Mouse (Mus musculus) heart, embryonic 11.5 days (tissue): ENCODE data around the gene Tcea3. TPM values are rescaled to one million over a fixed set of nuclear protein-coding genes. Genes with fewer than 3 reads are reported as not detected.

Experiments
- ATAC-seq: fragments of 200-750 bp; cut with Nextera tagmentation; replicated peaks from 2 replicates; pipeline ENCODE4 v1.8.0; 2017; ENCODE audit warnings: moderate library complexity; ENCODE audit not compliant: insufficient number of reproducible peaks, low FRiP score, low TSS enrichment
- H3K27ac ChIP-seq: fragments of 300-500 bp; sonication (generic); 2 replicates; pipeline ENCODE4 v1.5.1; 2014; ENCODE audit warnings: mild to moderate bottlenecking, low read depth, low read length
- H3K27me3 ChIP-seq: fragments of 300-500 bp; sonication (generic); 2 replicates; pipeline ENCODE4 v1.6.1; 2014; ENCODE audit warnings: mild to moderate bottlenecking, low read length, mixed read lengths; ENCODE audit not compliant: control insufficient read depth, insufficient read depth
- H3K36me3 ChIP-seq: fragments of 300-500 bp; sonication (generic); 2 replicates; pipeline ENCODE4 v1.6.1; 2014; ENCODE audit warnings: mild to moderate bottlenecking, low read length, moderate library complexity, mixed read lengths; ENCODE audit not compliant: control insufficient read depth, insufficient read depth
- H3K4me1 ChIP-seq: fragments of 300-500 bp; sonication (generic); 2 replicates; pipeline ENCODE4 v1.6.1; 2014; ENCODE audit warnings: low read length; ENCODE audit not compliant: control insufficient read depth, insufficient read depth
- H3K4me2 ChIP-seq: fragments of 300-500 bp; sonication (generic); 2 replicates; pipeline ENCODE4 v1.6.1; 2014; ENCODE audit warnings: mild to moderate bottlenecking, moderate library complexity
- H3K4me3 ChIP-seq: fragments of 300-500 bp; sonication (generic); 2 replicates; pipeline ENCODE4 v1.5.1; 2014; ENCODE audit warnings: low read depth, low read length
- H3K9ac ChIP-seq: fragments of 300-500 bp; sonication (generic); 2 replicates; pipeline ENCODE4 v1.6.1; 2014; ENCODE audit warnings: mild to moderate bottlenecking, low read depth, low read length, moderate library complexity
- H3K9me3 ChIP-seq: fragments of 300-500 bp; sonication (generic); replicated peaks from 2 replicates; pipeline ENCODE4 v1.6.1; 2016; ENCODE audit warnings: low read length; ENCODE audit not compliant: control insufficient read depth
- WGBS: fragments of 180-500 bp; shearing (Covaris S2); extraction: QIAGEN DNeasy Blood & Tissue Kit; methylation state at CpG from one replicate; pipeline ENCODE4 v1.1.7; 2014; ENCODE audit not compliant: insufficient replicate concordance; 5-methylcytosine and 5-hydroxymethylcytosine counted together
- polyA plus RNA-seq: library from polyadenylated mRNA; unstranded; fragments of >200 nt; fragmentation: Nextera tagmentation; extraction: Ambion mirVana; gene quantifications from 2 replicates; pipeline ENCODE4 v1.2.1, GENCODE M21; 2014

Tcea3 gene
- polyA plus RNA-seq, 1 experiment from 2014 or later: 56.4 TPM

GRCm38 (mm10) chr4:136268912-136269311, 21.4 kb downstream of the Tcea3 start:
- 86% methylated on average over 1 of the region's 1 CpGs for WGBS
- Histone ChIP-seq H3K27ac (no peak overlapping the region), H3K4me1 (no peaks in the 10 kb centered on the region), H3K9ac (no peak overlapping the region), H3K36me3 (peaks cover 10% of the 10 kb centered on the region; the same call in 1 of the 2 replicates), H3K27me3 (no peaks in the 10 kb centered on the region), H3K4me3 (no peak overlapping the region), H3K9me3 (peaks cover 11% of the 10 kb centered on the region; the same call in 1 of the 2 replicates), H3K4me2 (no peak overlapping the region)
- no peak for ATAC-seq

DNA sequence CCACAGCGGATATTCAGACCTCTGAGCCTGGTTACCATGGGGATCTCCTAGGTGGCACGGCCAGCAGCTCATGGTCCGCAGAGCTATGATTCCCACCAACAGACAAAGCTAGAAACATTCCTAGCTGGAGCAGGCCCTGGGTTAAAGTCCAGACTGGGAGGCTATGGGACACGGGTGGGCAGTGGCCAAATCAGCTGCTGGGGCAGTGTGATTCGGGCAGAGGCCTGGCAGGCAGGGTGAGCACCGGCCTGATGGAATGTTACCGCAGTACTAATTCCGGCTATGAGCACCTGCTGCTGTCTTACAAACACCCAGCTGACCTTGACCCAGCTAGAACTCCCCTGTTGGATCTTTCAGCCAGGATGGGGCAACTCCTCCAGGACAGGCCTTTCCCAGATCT, 23.1 kb downstream of the Tcea3 start:
- 78% methylated on average over 8 of the region's 8 CpGs for WGBS
- Histone ChIP-seq H3K9ac (no peak overlapping the region), H3K36me3 (peaks cover 10% of the 10 kb centered on the region; the same call in 1 of the 2 replicates), H3K4me3 (no peak overlapping the region), H3K4me1 (no peaks in the 10 kb centered on the region), H3K9me3 (peaks cover 11% of the 10 kb centered on the region; the same call in 1 of the 2 replicates), H3K27me3 (no peaks in the 10 kb centered on the region), H3K27ac (no peak overlapping the region), H3K4me2 (no peak overlapping the region)
- ATAC-seq: no peak

- no peak overlapping the region for H3K27ac ChIP-seq
- no peak overlapping the region for H3K9ac ChIP-seq
- no peaks in the 10 kb centered on the region for H3K36me3 ChIP-seq
- ATAC-seq: no peak
- H3K4me2 ChIP-seq: no peak overlapping the region
- H3K4me1 ChIP-seq: peaks cover 27% of the 10 kb centered on the region
- H3K27me3 ChIP-seq: no peaks in the 10 kb centered on the region
- no peak overlapping the region for H3K4me3 ChIP-seq
- WGBS: 69% methylated on average over 8 of the region's 8 CpGs
- H3K9me3 ChIP-seq: no peaks in the 10 kb centered on the region
Measured at GRCm38 (mm10) chr4:136281097-136281496, 33.6 kb downstream of the Tcea3 start.

DNA sequence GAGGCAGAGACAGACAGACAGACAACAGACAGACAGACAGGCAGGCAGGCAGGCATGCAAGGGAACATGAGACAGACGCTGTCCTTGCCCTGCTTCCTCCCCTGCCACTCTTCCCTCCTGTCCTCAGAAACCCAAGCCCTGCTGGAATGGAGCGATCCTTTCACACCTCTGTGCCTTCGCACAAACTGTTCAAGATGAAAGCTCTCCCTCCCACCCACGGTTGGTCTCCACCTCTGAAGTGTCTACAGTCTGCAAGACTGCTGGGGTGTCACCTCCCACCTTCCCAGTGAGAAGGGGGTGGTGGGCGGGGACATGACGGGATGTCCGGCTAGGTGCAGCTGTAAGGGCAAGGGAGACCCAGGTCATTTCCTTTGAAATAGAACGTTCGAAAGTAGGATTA, 34.1 kb downstream of the Tcea3 start:
- Histone ChIP-seq H3K4me3 (no peak overlapping the region), H3K9me3 (no peaks in the 10 kb centered on the region), H3K36me3 (no peaks in the 10 kb centered on the region), H3K9ac (no peak overlapping the region), H3K27ac (no peak overlapping the region), H3K27me3 (no peaks in the 10 kb centered on the region), H3K4me2 (no peak overlapping the region), H3K4me1 (peaks cover 30% of the 10 kb centered on the region)
- 37% methylated on average over 9 of the region's 9 CpGs for WGBS
- ATAC-seq: no peak

DNA sequence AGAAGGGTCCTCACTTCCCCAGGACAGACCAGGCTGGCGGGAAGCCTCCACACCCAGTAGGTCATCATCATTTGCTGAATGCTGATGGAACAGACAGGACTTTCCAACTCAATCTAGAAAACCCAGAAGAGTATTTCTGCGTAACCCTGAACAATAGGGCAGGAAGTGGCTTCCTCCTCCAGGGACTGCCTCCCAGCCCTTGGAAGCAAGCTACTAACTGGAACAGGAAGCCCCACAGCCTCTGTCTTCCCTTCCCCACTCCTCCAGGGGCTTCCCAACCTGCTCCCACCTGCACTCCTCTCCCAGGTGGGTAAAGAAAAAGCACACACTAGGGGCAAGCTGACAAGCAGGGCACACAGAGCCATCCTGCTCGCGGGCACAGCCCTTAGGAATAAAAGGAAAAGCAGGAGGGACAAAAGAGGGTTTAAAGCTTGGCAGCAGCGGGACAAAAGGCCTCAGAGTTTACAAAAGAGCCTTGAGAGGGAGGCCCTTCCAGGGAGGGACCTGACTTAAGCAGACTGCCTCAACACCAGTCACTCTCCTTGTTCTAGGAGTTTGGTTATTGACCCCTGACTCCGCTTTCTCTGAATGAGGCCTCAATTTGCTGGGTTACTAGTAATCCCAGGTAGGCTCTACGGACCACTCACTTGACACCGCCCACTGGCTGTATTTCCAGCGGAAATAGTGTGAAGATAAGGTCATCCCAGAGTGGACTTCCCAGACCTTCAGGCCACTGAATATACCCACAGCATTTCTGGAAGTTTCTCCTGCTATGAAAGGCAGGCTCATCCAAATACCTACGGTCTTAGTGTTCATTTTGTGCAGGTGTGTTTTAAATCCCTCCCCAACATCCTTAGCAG, 35.3 kb downstream of the Tcea3 start:
- 50% methylated on average over 10 of the region's 10 CpGs for WGBS
- no peak for ATAC-seq
- no peaks in the 10 kb centered on the region for H3K27me3 ChIP-seq
- no peaks in the 10 kb centered on the region for H3K9me3 ChIP-seq
- peaks cover 35% of the 10 kb centered on the region for H3K4me1 ChIP-seq
- peaks cover 9% of the 10 kb centered on the region for H3K36me3 ChIP-seq
- H3K4me3 ChIP-seq: no peak overlapping the region
- peak overlapping the region; percentile 56 for H3K9ac ChIP-seq
- peak overlapping the region; percentile 6; the same call in 1 of the 2 replicates for H3K4me2 ChIP-seq
- H3K27ac ChIP-seq: peak overlapping the region; percentile 81

DNA sequence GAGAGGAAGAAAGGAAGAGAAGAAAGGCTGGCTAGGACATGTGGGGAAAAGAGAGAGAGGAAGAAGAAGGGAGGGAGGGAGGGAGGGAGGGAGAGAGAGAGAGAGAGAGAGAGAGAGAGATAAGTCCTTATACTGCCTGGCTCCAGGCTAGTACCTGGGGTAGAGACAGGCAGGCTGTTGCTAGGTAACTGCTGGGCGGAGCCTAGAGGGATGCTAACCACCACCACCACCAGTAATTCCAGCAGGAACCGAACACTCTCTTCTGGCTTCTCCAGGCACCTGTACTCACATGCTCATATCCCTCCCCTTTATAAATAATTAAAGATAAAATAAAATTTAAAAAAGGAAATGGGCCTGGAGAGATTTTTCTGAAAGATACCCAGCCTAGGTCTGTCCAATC, 36.3 kb downstream of the Tcea3 start:
- H3K27ac ChIP-seq: peak overlapping the region; percentile 81
- peak overlapping the region; percentile 95 for H3K4me2 ChIP-seq
- H3K4me3 ChIP-seq: no peak overlapping the region; the same call in 1 of the 2 replicates
- H3K9me3 ChIP-seq: peaks cover 2% of the 10 kb centered on the region; the same call in 1 of the 2 replicates
- ATAC-seq: no peak
- H3K27me3 ChIP-seq: no peaks in the 10 kb centered on the region
- peak overlapping the region; percentile 34; the same call in 1 of the 2 replicates for H3K9ac ChIP-seq
- 29% methylated on average over 2 of the region's 2 CpGs for WGBS
- peaks cover 35% of the 10 kb centered on the region for H3K4me1 ChIP-seq
- H3K36me3 ChIP-seq: peaks cover 17% of the 10 kb centered on the region

- peak within 1 kb of the TSS; percentile 85 for H3K9ac ChIP-seq
- H3K4me2 ChIP-seq: peak within 1 kb of the TSS; percentile 95
- peaks cover 35% of the 10 kb centered on the region for H3K4me1 ChIP-seq
- peak within 1 kb of the TSS; percentile 81 for H3K27ac ChIP-seq
- H3K4me3 ChIP-seq: peak within 1 kb of the TSS; percentile 70
- peaks cover 2% of the 10 kb centered on the region; the same call in 1 of the 2 replicates for H3K9me3 ChIP-seq
- H3K27me3 ChIP-seq: no peaks in the 10 kb centered on the region
- no peak for ATAC-seq
- peaks cover 19% of the 10 kb centered on the region for H3K36me3 ChIP-seq
- 28% methylated on average over 5 of the region's 5 CpGs for WGBS
Measured at GRCm38 (mm10) chr4:136284455-136284854, 36.9 kb downstream of the Tcea3 start, which contains the start of gene Zfp46. Gene Zfp46 (plus strand): TSS chr4:136284683.

DNA sequence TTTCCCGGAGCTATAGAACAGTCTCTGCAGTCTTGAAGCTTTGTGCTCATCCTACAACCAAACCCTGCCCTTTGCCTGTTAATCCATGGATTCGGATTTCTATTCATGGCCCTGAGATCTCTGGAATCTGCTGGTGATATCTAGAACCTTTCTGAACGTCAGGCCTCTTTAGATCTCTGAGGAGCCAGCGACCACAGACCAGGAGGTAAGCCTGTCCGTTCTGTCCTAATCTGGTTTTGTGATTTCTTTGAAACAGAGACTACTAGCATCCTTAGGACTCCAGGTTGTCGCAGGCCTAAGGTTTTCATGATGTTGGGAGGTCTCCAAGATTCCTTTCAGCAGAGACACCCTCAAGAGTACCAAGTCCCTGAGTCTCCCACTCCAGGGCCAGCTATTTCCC, 37.4 kb downstream of the Tcea3 start:
- peaks cover 22% of the 10 kb centered on the region for H3K36me3 ChIP-seq
- ATAC-seq: no peak
- peak overlapping the region; percentile 70 for H3K4me3 ChIP-seq
- WGBS: 29% methylated on average over 6 of the region's 6 CpGs
- no peaks in the 10 kb centered on the region for H3K27me3 ChIP-seq
- H3K27ac ChIP-seq: peak overlapping the region; percentile 81
- H3K4me2 ChIP-seq: peak overlapping the region; percentile 95
- H3K9ac ChIP-seq: peak overlapping the region; percentile 85
- H3K9me3 ChIP-seq: peaks cover 2% of the 10 kb centered on the region; the same call in 1 of the 2 replicates
- H3K4me1 ChIP-seq: peaks cover 35% of the 10 kb centered on the region
